Mouse (Mus musculus): ENCODE measurements around the gene Cdipt.

The Cdipt gene

GRCm38 (mm10) chr7:126975893-126975949, at the start of gene Cdipt:
Gene Cdipt, plus strand, starts transcription at chr7:126975914.
- DNase-seq (ENCODE audit: extremely low spot score, low spot score), result no peak

GRCm38 (mm10) chr7:126926299-126926698, 49.4 kb upstream of the Cdipt start:
- DNase-seq (ENCODE audit: extremely low spot score, low spot score), result no peak

DNA sequence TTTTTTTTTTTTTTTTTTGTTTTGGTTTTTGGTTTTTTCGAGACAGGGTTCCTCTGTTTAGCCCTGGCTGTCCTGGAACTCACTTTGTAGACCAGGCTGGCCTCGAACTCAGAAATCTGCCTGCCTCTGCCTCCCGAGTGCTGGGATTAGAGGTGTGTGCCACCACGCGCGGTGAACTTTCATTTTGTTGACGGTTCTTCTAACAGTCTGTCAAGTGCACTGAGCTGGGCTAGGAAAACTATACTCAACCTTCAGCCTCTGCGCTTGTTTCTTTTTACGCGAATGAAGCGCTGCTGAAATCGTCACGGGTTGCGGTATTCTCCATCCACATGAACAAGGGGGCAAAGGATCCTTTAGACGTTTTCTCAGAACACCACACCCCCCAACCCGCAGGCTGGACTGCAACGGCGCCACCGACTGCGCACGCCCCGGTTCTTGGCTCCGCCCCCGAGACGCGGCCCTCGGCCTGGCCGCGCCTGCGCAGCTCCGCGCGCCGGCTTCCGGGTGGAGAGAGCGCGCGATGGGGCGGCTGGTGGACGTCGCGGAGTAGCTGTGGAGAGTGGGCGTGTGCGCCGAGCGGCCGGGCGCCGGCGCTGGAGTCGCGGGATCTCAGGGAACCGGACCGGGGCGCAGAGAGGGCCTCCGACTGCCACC, 47.2 kb upstream of the Cdipt start, which contains the start of gene Kctd13:
Kctd13 (plus strand) TSS at position 496 of the 654 bp plus-strand sequence.
- peak; percentile 90 for DNase-seq (ENCODE audit: extremely low spot score, low spot score)

DNA sequence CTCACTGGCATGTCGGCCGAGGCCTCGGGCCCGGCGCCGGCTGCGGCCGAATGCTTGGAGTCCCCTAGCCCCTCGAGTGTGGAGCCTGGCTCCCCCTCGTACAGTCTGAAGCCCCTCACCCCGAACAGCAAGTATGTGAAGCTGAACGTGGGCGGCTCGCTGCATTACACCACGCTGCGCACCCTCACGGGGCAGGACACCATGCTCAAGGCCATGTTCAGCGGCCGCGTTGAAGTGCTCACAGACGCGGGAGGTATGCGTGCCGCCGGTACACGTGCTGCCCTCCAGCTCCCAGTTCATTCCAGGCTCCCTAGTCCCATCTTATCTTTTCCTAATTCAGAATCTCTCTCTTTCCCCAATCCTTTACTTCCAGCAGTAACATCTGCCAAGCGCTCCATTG, 46.7 kb upstream of the Cdipt start:
- no peak for DNase-seq (ENCODE audit: extremely low spot score, low spot score)

DNA sequence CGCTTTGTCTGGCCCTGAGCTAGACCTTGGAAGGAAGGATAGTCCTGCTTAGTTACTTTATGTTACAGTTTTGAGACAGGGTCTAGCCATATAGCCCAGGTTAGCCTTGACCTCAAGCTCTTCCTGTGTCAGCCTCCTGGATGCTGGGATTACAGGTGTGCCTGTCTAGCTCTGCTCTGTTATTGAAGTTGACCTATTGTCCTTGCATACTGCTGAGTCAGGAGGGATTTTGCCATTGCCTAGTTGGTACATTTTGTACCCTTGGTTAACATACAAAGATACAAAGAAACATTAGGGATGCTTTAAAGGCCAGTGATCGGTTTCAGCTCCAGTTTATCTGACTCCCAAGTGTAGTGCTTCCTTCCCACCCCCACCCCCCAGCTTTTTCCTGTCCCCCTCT, 43.1 kb upstream of the Cdipt start:
- DNase-seq (ENCODE audit: extremely low spot score, low spot score), result no peak

DNA sequence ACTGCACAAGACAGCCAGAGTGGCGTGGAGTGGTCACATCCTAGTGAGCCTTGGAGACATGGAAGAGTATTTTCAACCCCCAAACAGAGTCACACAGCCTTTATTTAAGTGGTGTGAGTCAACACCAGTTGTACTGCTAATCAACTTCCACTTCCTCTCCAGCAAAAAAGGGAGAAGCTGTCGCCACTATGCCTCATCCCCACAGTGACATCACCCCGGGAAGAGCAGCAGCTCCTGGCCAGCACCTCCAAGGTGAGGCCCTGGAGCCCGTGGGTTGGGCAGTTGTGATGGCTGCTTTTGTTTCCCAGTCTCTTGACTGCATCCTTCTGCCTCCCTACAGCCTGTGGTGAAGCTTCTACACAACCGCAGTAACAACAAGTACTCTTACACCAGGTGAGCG, 34.5 kb upstream of the Cdipt start:
- DNase-seq (ENCODE audit: extremely low spot score, low spot score), result no peak

DNA sequence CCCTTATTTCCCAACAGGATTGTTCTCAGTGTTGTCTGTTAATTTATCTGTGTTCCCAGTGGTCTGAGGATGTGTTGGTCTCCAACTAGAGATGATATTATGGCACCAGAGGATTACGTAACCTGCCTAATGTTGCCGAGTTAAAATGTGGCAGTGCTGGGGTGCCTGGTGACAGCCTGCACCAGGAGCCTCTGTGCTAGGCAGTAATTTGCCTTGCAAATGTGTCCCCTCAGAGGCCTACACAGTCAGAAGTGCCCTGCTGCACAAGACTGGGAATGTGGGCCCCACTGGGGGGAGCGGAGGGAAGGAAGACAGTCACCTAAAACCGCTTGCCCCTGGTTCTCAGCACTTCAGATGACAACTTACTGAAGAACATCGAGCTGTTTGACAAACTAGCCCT, 33.9 kb upstream of the Cdipt start:
- no peak for DNase-seq (ENCODE audit: extremely low spot score, low spot score)

DNA sequence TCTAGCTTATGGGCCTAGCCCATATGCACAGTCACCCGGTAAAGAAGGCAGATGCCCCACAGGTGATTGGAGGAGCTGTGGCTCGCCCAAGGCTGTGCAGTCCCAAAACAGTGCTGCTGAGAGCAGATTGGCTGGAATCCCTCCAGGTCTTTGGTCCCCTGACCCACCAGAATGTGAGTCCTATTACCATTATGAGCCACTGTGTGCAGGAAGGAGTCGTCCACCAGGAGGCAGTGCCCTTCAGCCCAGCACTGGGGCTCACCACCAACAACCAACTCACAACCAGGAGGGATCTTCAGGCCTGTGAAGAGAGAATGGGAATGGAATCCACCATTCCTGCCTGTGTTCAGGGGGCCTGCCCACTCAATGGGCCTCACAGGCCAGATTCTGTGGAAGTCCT, 29.2 kb upstream of the Cdipt start:
- no peak for DNase-seq (ENCODE audit: extremely low spot score, low spot score)

- DNase-seq (ENCODE audit: extremely low spot score, low spot score), result no peak
These were observed 27.1 kb upstream of the Cdipt start for GRCm38 (mm10) chr7:126948626-126949025.

GRCm38 (mm10) chr7:126949403-126949792, 26.3 kb upstream of the Cdipt start, which contains the start of gene Asphd1:
Gene Asphd1, minus strand, starts transcription at chr7:126949582.
- DNase-seq (ENCODE audit: extremely low spot score, low spot score), result no peak

GRCm38 (mm10) chr7:126949793-126950646, 25.7 kb upstream of the Cdipt start, which contains the start of gene Sez6l2:
Gene Sez6l2, plus strand, starts transcription at chr7:126950563.
- peak; percentile 97 for DNase-seq (ENCODE audit: extremely low spot score, low spot score)

DNA sequence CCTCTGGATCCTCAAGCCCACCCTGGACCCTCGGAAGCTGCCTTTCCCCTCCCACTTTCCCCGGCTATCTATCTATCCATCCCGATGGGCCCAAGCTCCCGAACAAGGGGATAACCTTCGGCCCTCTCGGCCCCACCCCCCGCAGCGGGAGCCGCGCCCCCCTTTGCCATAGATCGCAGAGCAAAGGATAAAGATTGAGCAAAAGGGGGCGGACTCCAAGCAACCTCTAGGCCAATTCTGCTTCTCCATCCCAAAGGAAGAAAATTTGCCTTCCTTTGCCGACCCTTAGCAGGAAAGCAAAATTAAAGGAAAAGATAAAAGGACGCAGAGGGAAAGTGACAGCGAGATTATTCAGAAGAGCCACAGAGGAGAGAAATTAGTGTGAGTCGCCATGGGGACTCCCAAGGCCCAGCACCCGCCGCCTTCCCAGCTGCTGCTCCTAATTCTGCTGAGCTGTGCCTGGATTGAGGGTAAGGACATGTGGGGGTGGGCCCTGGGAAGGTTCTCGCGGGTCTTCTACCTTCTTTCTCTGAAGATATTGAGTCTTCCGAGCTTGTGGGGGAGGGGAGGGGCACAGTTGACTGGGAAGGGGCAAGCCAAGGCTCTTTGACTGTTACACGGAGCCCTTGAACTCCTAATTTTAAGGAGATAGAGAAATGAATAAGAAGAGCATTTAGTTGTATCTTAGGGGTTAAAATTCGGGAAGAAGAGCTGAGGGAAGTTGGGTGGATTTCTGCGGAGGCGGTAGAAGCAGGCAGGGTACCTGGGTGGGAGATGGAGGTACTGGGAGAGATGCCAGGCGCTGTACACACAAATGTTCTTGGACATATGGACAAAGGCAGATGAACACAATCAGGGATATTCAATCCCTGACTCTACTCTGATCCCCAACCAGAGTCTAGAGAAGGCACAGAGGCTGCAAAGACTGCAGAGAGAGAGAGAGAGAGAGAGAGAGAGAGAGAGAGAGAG, 24.8 kb upstream of the Cdipt start:
- DNase-seq (ENCODE audit: extremely low spot score, low spot score), result no peak

GRCm38 (mm10) chr7:126951741-126952140, 24.0 kb upstream of the Cdipt start:
- DNase-seq (ENCODE audit: extremely low spot score, low spot score), result no peak

DNA sequence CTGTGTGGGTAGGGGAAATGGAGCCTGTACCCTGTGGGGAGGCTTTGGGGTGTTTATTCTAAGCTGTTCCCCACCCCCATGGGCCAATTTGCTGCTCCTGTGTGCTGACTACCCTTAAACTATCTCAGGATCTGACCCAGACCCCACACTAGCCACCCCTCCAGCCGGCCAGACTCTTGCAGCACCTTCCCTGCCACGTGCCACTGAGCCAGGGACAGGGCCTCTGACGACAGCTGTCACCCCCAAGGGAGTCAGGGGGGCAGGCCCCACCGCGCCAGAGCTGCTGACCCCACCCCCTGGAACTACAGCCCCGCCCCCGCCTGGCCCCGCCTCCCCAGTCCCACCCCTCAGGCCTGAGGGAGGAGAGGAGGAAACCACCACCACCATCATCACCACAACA, 23.1 kb upstream of the Cdipt start:
- DNase-seq (ENCODE audit: extremely low spot score, low spot score), result no peak

GRCm38 (mm10) chr7:126955125-126955524, 20.6 kb upstream of the Cdipt start:
- DNase-seq (ENCODE audit: extremely low spot score, low spot score), result no peak

- DNase-seq (ENCODE audit: extremely low spot score, low spot score), result no peak
These were observed 15.9 kb upstream of the Cdipt start for GRCm38 (mm10) chr7:126959780-126960179.

GRCm38 (mm10) chr7:126961095-126961494, 14.6 kb upstream of the Cdipt start:
- no peak for DNase-seq (ENCODE audit: extremely low spot score, low spot score)

DNA sequence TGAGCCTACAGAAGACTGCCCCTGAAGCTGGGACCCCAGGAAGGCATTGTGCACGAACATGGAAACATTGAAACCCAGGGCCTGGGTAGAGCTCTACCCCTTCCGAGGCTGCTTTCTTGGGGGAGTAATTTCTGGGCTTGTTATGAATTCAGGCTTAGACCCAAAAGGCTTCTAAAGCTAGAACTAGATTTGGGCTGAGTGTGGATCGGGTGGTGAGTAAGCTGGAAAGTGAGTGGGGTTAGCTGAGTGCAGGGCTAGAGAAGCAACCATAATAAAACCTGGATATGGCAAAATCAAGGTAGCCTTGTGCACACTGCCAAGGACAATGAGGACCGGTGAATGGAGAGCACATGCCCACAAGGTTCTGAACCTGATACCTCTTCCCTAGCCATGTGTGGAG, 13.7 kb upstream of the Cdipt start:
- no peak for DNase-seq (ENCODE audit: extremely low spot score, low spot score)

GRCm38 (mm10) chr7:126963548-126964286, 12.0 kb upstream of the Cdipt start:
- peak; percentile 34 for DNase-seq (ENCODE audit: extremely low spot score, low spot score)

DNA sequence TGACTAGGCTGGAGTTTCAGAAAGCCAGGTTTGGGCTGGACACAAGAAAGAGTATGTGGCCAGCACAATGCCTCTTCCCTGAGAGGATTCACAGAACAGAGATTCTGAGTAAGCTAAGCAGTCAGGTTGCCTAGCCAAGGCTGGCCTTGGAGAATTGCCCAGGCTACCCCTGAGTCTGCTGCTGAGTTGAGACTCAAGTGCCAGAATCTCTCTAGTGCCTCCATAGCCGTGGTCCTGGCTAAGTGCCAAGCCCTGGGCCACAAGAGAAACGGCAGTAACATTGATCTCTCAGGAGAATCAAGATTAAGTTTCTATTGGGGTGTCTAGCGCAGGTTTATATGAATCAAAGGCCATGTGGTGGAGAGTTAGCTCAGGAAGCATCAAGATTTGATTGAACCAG, 10.1 kb upstream of the Cdipt start:
- DNase-seq (ENCODE audit: extremely low spot score, low spot score), result no peak

DNA sequence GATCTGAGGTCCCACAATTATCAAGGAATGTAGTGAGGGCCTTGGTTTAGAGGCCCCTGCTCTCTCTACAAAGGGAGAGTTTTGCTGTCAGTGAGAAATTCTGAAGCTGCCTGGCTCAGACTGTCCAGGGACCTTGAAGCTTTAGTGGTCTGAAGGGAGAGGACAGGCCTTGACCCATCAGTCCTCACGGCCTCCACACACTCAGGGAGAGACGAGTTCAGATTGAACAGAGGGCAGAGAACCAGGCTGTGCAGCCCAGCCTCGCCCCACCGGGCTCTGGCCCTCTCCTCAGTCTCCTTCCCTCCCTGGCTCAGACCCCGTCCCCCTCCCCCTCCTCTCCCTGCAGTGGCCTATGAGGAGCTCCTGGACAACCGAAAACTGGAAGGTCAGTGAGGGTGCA, 8.4 kb upstream of the Cdipt start:
- no peak for DNase-seq (ENCODE audit: extremely low spot score, low spot score)

Data from neural tube, embryonic 10.5 days (tissue).